Mouse (Mus musculus) heart, postnatal 0 days (tissue): ENCODE data around the gene Cc2d1a.

Experiments
- CTCF ChIP-seq: IDR thresholded peaks from 2 replicates; pipeline ENCODE4 v1.5.1; 2016; ENCODE audit warnings: antibody characterized with exemption, control low read depth, low read depth
- EP300 ChIP-seq: IDR thresholded peaks from 2 replicates; pipeline ENCODE4 v1.6.1; 2016; ENCODE audit warnings: antibody characterized with exemption, low read depth

- TF ChIP-seq CTCF, result no peak
- TF ChIP-seq EP300, result no peak
Measured at GRCm38 (mm10) chr8:84148531-84148850, 755 bp upstream of the Cc2d1a start.
